Mouse (Mus musculus) spleen, postnatal 0 days (tissue): ENCODE data around the gene Itga6. TPM values are rescaled to one million over a fixed set of nuclear protein-coding genes. Genes with fewer than 3 reads are reported as not detected.

Experiments used
- polyA plus RNA-seq: library from polyadenylated mRNA; unstranded; fragments of >200 nt; fragmentation: Nextera tagmentation; extraction: Ambion mirVana; gene quantifications from 2 replicates; pipeline ENCODE4 v1.2.1, GENCODE M21; 2015

Itga6 gene
- 16.3 and 19.5 TPM in 2 replicates for polyA plus RNA-seq

GRCm38 (mm10) chr2:71745610-71746374, at the start of gene Itga6:
TSS of gene Itga6 (plus strand) at chr2:71745616.

GRCm38 (mm10) chr2:71872801-71873443, 127.5 kb downstream of the Itga6 start, which contains the start of gene Pdk1:
TSS of gene Pdk1 (plus strand) at chr2:71873224.

Other genes starting within 250 kb of the Itga6 start
- 0.07 and 0.14 TPM in 2 replicates for gene Dlx1, start 217.5 kb upstream of the Itga6 start, polyA plus RNA-seq
- gene Dlx2, start 198.9 kb upstream of the Itga6 start, polyA plus RNA-seq: not detected in 2 replicates
- gene Pdk1, start 127.6 kb downstream of the Itga6 start, polyA plus RNA-seq: 54.7 and 59.3 TPM in 2 replicates
- gene Rapgef4, start 235.6 kb downstream of the Itga6 start, polyA plus RNA-seq: 1.9 and 2.5 TPM in 2 replicates